In genomic region chr1:169138404-169139183, GRCm38 (mm10) we compare ENCODE assay signal across 18 mouse cellular contexts.
DNase-seq lines count a peak whose midpoint lies in the region; ATAC-seq and TF ChIP-seq lines count a peak whose summit lies in the region.
"Had no signal": no experiment of that assay in that cellular context is flagged by ENCODE, and none has a peak within 500 bp of the region (broad histone marks: within the 10 kb centered on the region; RNA-seq: fewer than 3 reads in every experiment).

No protein-coding gene starts in this region.

- no peak overlapping the region for H3K4me3 ChIP-seq in kidney, embryonic 16.5 days (ENCODE audit: low read length)
- H3K4me3 ChIP-seq in hindbrain, embryonic 13.5 days = no peak overlapping the region
- no peak overlapping the region for H3K4me3 ChIP-seq in kidney, postnatal 0 days (replicated peaks; ENCODE audit: low read depth, low read length)
- H3K4me3 ChIP-seq in neural tube, embryonic 13.5 days = no peak overlapping the region
- H3K4me3 ChIP-seq in thymus, adult 2 months (ENCODE audit: control insufficient read depth, insufficient read depth, low read length) = no peak overlapping the region
- H3K4me3 ChIP-seq: embryonic facial prominence, embryonic 13.5 days; heart, embryonic 10.5 days; left cerebral cortex, adult 2 months; limb, embryonic 12.5 days; liver, embryonic 15.5 days; megakaryocyte, embryonic 14.5 days had no signal

- no peak for ATAC-seq in kidney, embryonic 16.5 days (ENCODE audit: low FRiP score, low TSS enrichment)
- ATAC-seq in hindbrain, embryonic 13.5 days (ENCODE audit: low FRiP score) = peak; percentile 49; the same call in 1 of the 2 replicates
- no peak for ATAC-seq in kidney, postnatal 0 days (replicated peaks; ENCODE audit: low FRiP score, low read depth)
- ATAC-seq in neural tube, embryonic 13.5 days (ENCODE audit: low read depth) = peak; percentile 78
- ATAC-seq: inflammation-experienced regulatory T-cells, adult 6 months had no signal

- 51% methylated on average over 6 of the region's 6 CpGs for WGBS in kidney, embryonic 16.5 days
- 42% methylated on average over 6 of the region's 6 CpGs for WGBS in hindbrain, embryonic 13.5 days
- WGBS in kidney, postnatal 0 days = 48% methylated on average over 6 of the region's 6 CpGs
- 28% methylated on average over 6 of the region's 6 CpGs for WGBS in neural tube, embryonic 13.5 days
- 73% methylated on average over 6 of the region's 6 CpGs for WGBS in thymus, adult 2 months

- no peak for TF ChIP-seq POLR2A in thymus, adult 2 months (IDR thresholded peaks at IDR 0.05; ENCODE audit: control insufficient read depth, extremely low read depth, insufficient read depth, low read length, poor library complexity)

- peaks cover 8% of the 10 kb centered on the region; the same call in 1 of the 2 replicates for H3K4me1 ChIP-seq in kidney, embryonic 16.5 days (ENCODE audit: insufficient read depth, low read length)
- peaks cover 12% of the 10 kb centered on the region for H3K4me1 ChIP-seq in hindbrain, embryonic 13.5 days (replicated peaks)
- H3K4me1 ChIP-seq in kidney, postnatal 0 days (replicated peaks; ENCODE audit: insufficient read depth, low read length) = no peaks in the 10 kb centered on the region
- H3K4me1 ChIP-seq in neural tube, embryonic 13.5 days (replicated peaks) = peaks cover 17% of the 10 kb centered on the region
- no peaks in the 10 kb centered on the region for H3K4me1 ChIP-seq in thymus, adult 2 months (replicated peaks; ENCODE audit: control insufficient read depth, insufficient read depth, low read length)
- H3K4me1 ChIP-seq: heart, embryonic 10.5 days; limb, embryonic 12.5 days; liver, embryonic 15.5 days; megakaryocyte, embryonic 14.5 days had no signal

- no peak overlapping the region for H3K4me2 ChIP-seq in kidney, embryonic 16.5 days (replicated peaks; ENCODE audit: low read depth, low read length)
- H3K4me2 ChIP-seq in hindbrain, embryonic 13.5 days = no peak overlapping the region
- H3K4me2 ChIP-seq in kidney, postnatal 0 days (ENCODE audit: low read length) = no peak overlapping the region
- H3K4me2 ChIP-seq in neural tube, embryonic 13.5 days = no peak overlapping the region
- H3K4me2 ChIP-seq: embryonic facial prominence, embryonic 13.5 days; limb, embryonic 12.5 days; liver, embryonic 15.5 days had no signal

- no peak for TF ChIP-seq CTCF in kidney, postnatal 0 days (IDR thresholded peaks at IDR 0.05; ENCODE audit: low read depth)
- no peak for TF ChIP-seq CTCF in thymus, adult 2 months (IDR thresholded peaks at IDR 0.05; ENCODE audit: borderline replicate concordance, control insufficient read depth, extremely low read depth, insufficient read depth, low read length, poor library complexity)

- H3K36me3 ChIP-seq in kidney, embryonic 16.5 days (ENCODE audit: insufficient read depth, low read length) = no peaks in the 10 kb centered on the region
- no peaks in the 10 kb centered on the region for H3K36me3 ChIP-seq in hindbrain, embryonic 13.5 days
- no peaks in the 10 kb centered on the region for H3K36me3 ChIP-seq in kidney, postnatal 0 days (ENCODE audit: insufficient read depth, low read length)
- no peaks in the 10 kb centered on the region for H3K36me3 ChIP-seq in neural tube, embryonic 13.5 days
- H3K36me3 ChIP-seq in thymus, adult 2 months (ENCODE audit: control insufficient read depth, insufficient read depth, low read length) = no peaks in the 10 kb centered on the region
- H3K36me3 ChIP-seq: embryonic facial prominence, embryonic 13.5 days; heart, embryonic 10.5 days; limb, embryonic 12.5 days; liver, embryonic 15.5 days had no signal

- DNase-seq in kidney, postnatal 10 days = no peak
- DNase-seq in kidney, postnatal 0 days (ENCODE audit: low spot score) = peak; percentile 51
- DNase-seq in thymus, adult 2 months = no peak
- DNase-seq in cerebellum, adult 9-11 months = no peak
- DNase-seq: adrenal gland, postnatal 25 days; gastrocnemius, postnatal 36 days; lung, postnatal 14 days; right cerebral cortex, postnatal 14 days had no signal

- H3K27ac ChIP-seq in kidney, embryonic 16.5 days (ENCODE audit: low read length) = peak overlapping the region; percentile 51; the same call in 1 of the 2 replicates
- H3K27ac ChIP-seq in hindbrain, embryonic 13.5 days = peak overlapping the region; percentile 40; the same call in 1 of the 2 replicates
- no peak overlapping the region for H3K27ac ChIP-seq in kidney, postnatal 0 days
- no peak overlapping the region for H3K27ac ChIP-seq in neural tube, embryonic 13.5 days (replicated peaks)
- H3K27ac ChIP-seq in thymus, adult 2 months (ENCODE audit: control insufficient read depth, insufficient read depth, low read length) = no peak overlapping the region
- H3K27ac ChIP-seq: embryonic facial prominence, embryonic 13.5 days; heart, embryonic 10.5 days; left cerebral cortex, adult 2 months; limb, embryonic 12.5 days; liver, embryonic 15.5 days had no signal

- no peaks in the 10 kb centered on the region for H3K27me3 ChIP-seq in kidney, embryonic 16.5 days (ENCODE audit: insufficient read depth, low read length)
- H3K27me3 ChIP-seq in hindbrain, embryonic 13.5 days = no peaks in the 10 kb centered on the region
- H3K27me3 ChIP-seq in kidney, postnatal 0 days (ENCODE audit: insufficient read depth, low read length) = no peaks in the 10 kb centered on the region
- H3K27me3 ChIP-seq in neural tube, embryonic 13.5 days = no peaks in the 10 kb centered on the region
- H3K27me3 ChIP-seq in thymus, adult 2 months (ENCODE audit: control insufficient read depth, insufficient read depth, low read length) = no peaks in the 10 kb centered on the region
- H3K27me3 ChIP-seq: embryonic facial prominence, embryonic 13.5 days; limb, embryonic 12.5 days; liver, embryonic 15.5 days; megakaryocyte, embryonic 14.5 days had no signal

- H3K9ac ChIP-seq in kidney, embryonic 16.5 days (replicated peaks; ENCODE audit: low read length) = no peak overlapping the region
- no peak overlapping the region for H3K9ac ChIP-seq in hindbrain, embryonic 13.5 days
- H3K9ac ChIP-seq in kidney, postnatal 0 days (ENCODE audit: low read depth, low read length) = no peak overlapping the region
- no peak overlapping the region for H3K9ac ChIP-seq in neural tube, embryonic 13.5 days
- H3K9ac ChIP-seq: embryonic facial prominence, embryonic 13.5 days; limb, embryonic 12.5 days; liver, embryonic 15.5 days had no signal

- H3K9me3 ChIP-seq in kidney, embryonic 16.5 days (ENCODE audit: low read length) = no peaks in the 10 kb centered on the region
- no peaks in the 10 kb centered on the region for H3K9me3 ChIP-seq in hindbrain, embryonic 13.5 days
- H3K9me3 ChIP-seq in kidney, postnatal 0 days (replicated peaks; ENCODE audit: low read length) = no peaks in the 10 kb centered on the region; the same call in 1 of the 2 replicates
- 0 out of 2 replicates have a peak, but pooled peaks cover 7% of the 10 kb centered on the region for H3K9me3 ChIP-seq in neural tube, embryonic 13.5 days
- H3K9me3 ChIP-seq: heart, embryonic 10.5 days; limb, embryonic 12.5 days; liver, embryonic 15.5 days had no signal

Comparison
In these comparisons a context has a peak if more than half of its experiments do, and no peak if none do; other contexts are left out.
1. H3K27ac ChIP-seq: peak in kidney, embryonic 16.5 days (single experiment) and hindbrain, embryonic 13.5 days (single experiment); none in kidney, postnatal 0 days (single experiment), neural tube, embryonic 13.5 days (single experiment) and thymus, adult 2 months (single experiment).
2. ATAC-seq: peak in hindbrain, embryonic 13.5 days (single experiment) and neural tube, embryonic 13.5 days (single experiment); none in kidney, embryonic 16.5 days (single experiment) and kidney, postnatal 0 days (single experiment).